Mouse (Mus musculus) bone marrow, adult 2 months (tissue): ENCODE data around the gene Cog4.

Source experiments
- CTCF ChIP-seq: fragments of 200-500 bp; IDR thresholded peaks from 2 replicates; pipeline ENCODE4 v1.5.1; 2011; ENCODE audit warnings: low read length, control low read depth; ENCODE audit not compliant: control insufficient read depth, insufficient read depth
- POLR2A ChIP-seq: fragments of 200-500 bp; IDR thresholded peaks from 2 replicates; pipeline ENCODE4 v1.6.1; 2011; ENCODE audit warnings: low read depth, mild to moderate bottlenecking, control low read depth, low read length, borderline replicate concordance; ENCODE audit not compliant: control insufficient read depth

- no peak for TF ChIP-seq POLR2A
- TF ChIP-seq CTCF = no peak
Observed at GRCm38 (mm10) chr8:110870501-110870900, 24.1 kb downstream of the Cog4 start.
